Mouse (Mus musculus) CH12.LX (cell line): ENCODE data around the gene Arl4c. TPM values are rescaled to one million over a fixed set of nuclear protein-coding genes. Genes with fewer than 3 reads are reported as not detected.

Source experiments
- DNase-seq: peaks from one replicate; pipeline ENCODE4 v3.0.0-alpha.2; 2013; ENCODE audit errors: extremely low read depth
- H3K27ac ChIP-seq: 2 replicates; pipeline ENCODE4 v1.5.1; 2012; ENCODE audit warnings: low read depth, mild to moderate bottlenecking, control low read depth, moderate library complexity; ENCODE audit not compliant: insufficient read depth
- H3K27me3 ChIP-seq: replicated peaks from 2 replicates; pipeline ENCODE3; 2012; ENCODE audit warnings: inconsistent platforms
- H3K36me3 ChIP-seq, 2 experiments: replicated peaks in 1 of 2; 2 replicates each; pipeline versions ENCODE3 to v1.6.1; 2012; ENCODE audit warnings: inconsistent platforms in 1 of 2, low read length in 1 of 2, mild to moderate bottlenecking in 1 of 2, mixed read lengths in 1 of 2, moderate library complexity in 1 of 2; ENCODE audit not compliant: control insufficient read depth in 1 of 2, insufficient read depth in 1 of 2
- H3K4me1 ChIP-seq, 2 experiments: 2 replicates each; pipeline ENCODE4 v1.6.1; 2012; ENCODE audit warnings: inconsistent platforms in 1 of 2, moderate library complexity in 1 of 2; ENCODE audit not compliant: insufficient read depth in 2 of 2, control insufficient read depth in 1 of 2
- H3K4me2 ChIP-seq: 2 replicates; pipeline ENCODE4 v1.6.1; 2012; ENCODE audit warnings: low read depth, mild to moderate bottlenecking, control low read depth; ENCODE audit not compliant: poor library complexity, insufficient read depth, severe bottlenecking
- H3K4me3 ChIP-seq, 3 experiments: fragments of 150-350 bp in 1 of 3; sonication (generic) in 1 of 3; replicated peaks in 1 of 3; 2 replicates each; pipeline versions ENCODE3 to v1.5.1; 2011 to 2012; ENCODE audit warnings: low read depth in 2 of 3, low read length in 2 of 3, mild to moderate bottlenecking in 2 of 3, moderate library complexity in 2 of 3, control low read depth in 1 of 3, improper control_type of control experiment in 1 of 3, inconsistent platforms in 1 of 3, mixed read lengths in 1 of 3; ENCODE audit not compliant: poor library complexity in 1 of 3
- H3K79me2 ChIP-seq: replicated peaks from 2 replicates; pipeline ENCODE4 v1.6.1; 2012; ENCODE audit warnings: mild to moderate bottlenecking, moderate library complexity; ENCODE audit not compliant: control insufficient read depth, poor library complexity, insufficient read depth, severe bottlenecking; ENCODE audit errors: extremely low read depth
- H3K9ac ChIP-seq: 2 replicates; pipeline ENCODE4 v1.6.1; 2012; ENCODE audit warnings: low read depth, mild to moderate bottlenecking, control low read depth, moderate library complexity; ENCODE audit not compliant: insufficient read depth
- H3K9me3 ChIP-seq: replicated peaks from 2 replicates; pipeline ENCODE3; 2012; ENCODE audit warnings: low read length, inconsistent platforms, mixed read lengths
- BHLHE40 ChIP-seq: IDR thresholded peaks from 2 replicates; pipeline ENCODE4 v1.6.1; 2011; ENCODE audit warnings: mild to moderate bottlenecking, low read depth, low read length, improper control_type of control experiment
- E2F4 ChIP-seq: IDR thresholded peaks from 2 replicates; pipeline ENCODE4 v1.6.1; 2011; ENCODE audit warnings: low read depth, low read length, improper control_type of control experiment; ENCODE audit not compliant: insufficient replicate concordance
- GABPA ChIP-seq: IDR thresholded peaks from 2 replicates; pipeline ENCODE4 v1.6.1; 2012; ENCODE audit warnings: low read depth, low read length, improper control_type of control experiment, inconsistent platforms; ENCODE audit not compliant: insufficient replicate concordance
- HCFC1 ChIP-seq: IDR thresholded peaks from 2 replicates; pipeline ENCODE4 v1.6.1; 2012; ENCODE audit warnings: low read depth, mild to moderate bottlenecking, inconsistent platforms, low read length, improper control_type of control experiment
- IRF4 ChIP-seq: IDR thresholded peaks from 2 replicates; pipeline ENCODE4 v1.6.1; 2014; ENCODE audit warnings: low read depth, mild to moderate bottlenecking, inconsistent platforms, low read length, improper control_type of control experiment
- MAX ChIP-seq: IDR thresholded peaks from 2 replicates; pipeline ENCODE4 v1.6.1; 2011; ENCODE audit warnings: low read length, improper control_type of control experiment
- MAZ ChIP-seq: IDR thresholded peaks from 2 replicates; pipeline ENCODE4 v1.6.1; 2012; ENCODE audit warnings: low read depth, mild to moderate bottlenecking, inconsistent platforms, low read length, improper control_type of control experiment, moderate library complexity
- MYC ChIP-seq: IDR thresholded peaks from 2 replicates; pipeline ENCODE4 v1.6.1; 2011; ENCODE audit warnings: low read depth, mild to moderate bottlenecking, improper control_type of control experiment, low read length
- POLR2A ChIP-seq: IDR thresholded peaks from 2 replicates; pipeline ENCODE4 v1.6.1; 2011; ENCODE audit warnings: low read depth, mild to moderate bottlenecking, improper control_type of control experiment, low read length
- POLR2AphosphoS2 ChIP-seq: IDR thresholded peaks from 2 replicates; pipeline ENCODE4 v1.6.1; 2011; ENCODE audit warnings: low read depth, low read length, improper control_type of control experiment
- SIN3A ChIP-seq: IDR thresholded peaks from 2 replicates; pipeline ENCODE4 v1.6.1; 2012; ENCODE audit warnings: low read length, improper control_type of control experiment, inconsistent platforms
- TBP ChIP-seq: conservative IDR thresholded peaks from 2 replicates; pipeline ENCODE4 v1.6.1; 2011; ENCODE audit warnings: low read depth, low read length, improper control_type of control experiment
- USF1 ChIP-seq: IDR thresholded peaks from 2 replicates; pipeline ENCODE4 v1.6.1; 2014; ENCODE audit warnings: low read depth, mild to moderate bottlenecking, inconsistent platforms, low read length, improper control_type of control experiment
- USF2 ChIP-seq: conservative IDR thresholded peaks from 2 replicates; pipeline ENCODE4 v1.6.1; 2011; ENCODE audit warnings: low read depth, low read length, improper control_type of control experiment
- ZC3H11A ChIP-seq: IDR thresholded peaks from 2 replicates; pipeline ENCODE4 v1.6.1; 2012; ENCODE audit warnings: low read depth, mild to moderate bottlenecking, inconsistent platforms, low read length, improper control_type of control experiment
- ZKSCAN1 ChIP-seq: IDR thresholded peaks from 2 replicates; pipeline ENCODE4 v1.6.1; 2012; ENCODE audit warnings: low read depth, inconsistent platforms, low read length, improper control_type of control experiment, borderline replicate concordance
- ZMIZ1 ChIP-seq: IDR thresholded peaks from 2 replicates; pipeline ENCODE4 v1.6.1; 2012; ENCODE audit warnings: low read depth, mild to moderate bottlenecking, inconsistent platforms, low read length, improper control_type of control experiment
- ZNF384 ChIP-seq: IDR thresholded peaks from 2 replicates; pipeline ENCODE4 v1.6.1; 2012; ENCODE audit warnings: low read depth, low read length, improper control_type of control experiment, inconsistent platforms
- dilution Hi-C: fragments of 300-500 bp; cut with MboI; formaldehyde crosslinking; loops from 2 replicates; pipeline ENCODE4 v1.14.3; 2020; ENCODE audit warnings: low sequenced_read_pairs; ENCODE audit not compliant: extremely low pct_unique_long_range_greater_than_20kb, extremely low pct_ligation_motif_present
- in situ Hi-C: fragments of 300-500 bp; cut with MboI; formaldehyde crosslinking; loops from 3 replicates; pipeline ENCODE4 v1.14.3; 2019; ENCODE audit warnings: low sequenced_read_pairs, low pct_ligation_motif_present, low pct_unique_long_range_greater_than_20kb, mixed read lengths
- polyA plus RNA-seq: library from polyadenylated mRNA; unstranded; fragments of >175 nt; gene quantifications from 2 replicates; pipeline ENCODE4 v1.2.1, GENCODE M21; 2012; ENCODE audit warnings: low read depth; ENCODE audit not compliant: insufficient read length
- total RNA-seq, 2 experiments: library from RNA; depleted of rRNA; stranded (reverse); fragments of 300-350 nt in 1 of 2; fragments of >200 nt in 1 of 2; gene quantifications; 2 replicates each; pipeline ENCODE4 v1.2.3; 2012 to 2014

The Arl4c gene
- total and polyA plus RNA-seq, 3 experiments, result 25.8 to 33.9 (median 31.6) TPM

DNA sequence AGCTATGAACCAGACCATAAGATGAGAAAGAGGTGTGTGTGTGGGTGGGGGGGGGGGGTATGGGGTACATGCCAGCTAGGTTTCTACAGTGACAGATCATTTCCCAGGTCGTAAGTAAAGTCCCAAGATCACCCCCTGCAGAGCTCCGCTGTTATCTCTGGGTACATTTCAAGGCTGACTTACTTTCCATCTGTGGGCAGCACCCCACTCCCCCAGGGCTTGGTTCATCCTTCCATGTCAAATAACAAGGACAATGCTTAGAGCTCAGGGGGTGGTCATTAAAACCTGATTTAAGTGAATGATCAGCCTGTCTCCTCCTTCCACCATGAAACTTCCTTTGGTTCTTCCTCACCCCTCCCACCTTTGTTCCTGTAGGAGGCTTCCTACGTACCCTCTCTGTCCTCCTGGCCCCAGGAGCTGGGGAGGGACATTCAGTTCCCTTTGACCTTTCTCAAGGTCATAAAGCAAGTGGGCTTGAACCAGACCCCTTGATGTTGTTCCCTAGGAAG lies 23.7 kb downstream of the Arl4c start:
- Histone ChIP-seq H3K9ac (no peak overlapping the region), H3K27me3 (no peaks in the 10 kb centered on the region), H3K4me3 (no peak overlapping the region), H3K79me2 (no peaks in the 10 kb centered on the region), H3K4me1 (peaks cover 7 to 10% of the 10 kb centered on the region in 2 experiments; a peak in 2 of 4 replicates), H3K9me3 (peaks cover 36% of the 10 kb centered on the region), H3K27ac (no peak overlapping the region), H3K4me2 (no peak overlapping the region), H3K36me3 (no peaks in the 10 kb centered on the region)
- dilution Hi-C loops, result no loop called here
- TF ChIP-seq MAX, result no peak
- TF ChIP-seq ZMIZ1, result no peak
- no peak for TF ChIP-seq USF2
- TF ChIP-seq HCFC1, result no peak
- no peak for TF ChIP-seq POLR2AphosphoS2
- TF ChIP-seq ZNF384, result no peak
- TF ChIP-seq IRF4, result no peak
- no peak for TF ChIP-seq BHLHE40
- TF ChIP-seq MYC, result no peak
- no peak for TF ChIP-seq USF1
- no peak for TF ChIP-seq ZKSCAN1
- in situ Hi-C loops, result no loop called here
- no peak for DNase-seq

DNA sequence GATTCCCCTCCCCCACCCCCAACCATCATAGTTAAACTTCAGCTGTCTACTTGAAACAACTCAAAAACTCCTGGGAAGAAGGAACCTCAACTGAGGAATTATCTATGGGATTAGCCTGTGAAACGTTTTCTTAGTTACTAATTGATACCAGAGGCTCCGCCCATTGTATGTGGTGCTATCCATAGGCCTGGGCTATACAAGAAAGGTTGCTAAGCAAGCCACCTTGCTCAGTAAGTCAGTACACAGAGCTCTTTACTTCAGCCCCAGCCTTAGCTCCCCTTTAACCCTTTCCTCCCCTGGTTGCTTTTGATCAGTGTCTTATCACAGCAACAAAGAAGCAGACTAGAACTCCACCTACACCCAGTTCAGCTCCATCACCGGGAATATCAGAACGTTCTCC lies 31.2 kb downstream of the Arl4c start:
- Histone ChIP-seq H3K9ac (no peak overlapping the region), H3K4me3 (no peak overlapping the region), H3K36me3 (no peaks in the 10 kb centered on the region), H3K27ac (no peak overlapping the region), H3K79me2 (no peaks in the 10 kb centered on the region), H3K27me3 (no peaks in the 10 kb centered on the region), H3K4me2 (no peak overlapping the region), H3K4me1 (peaks cover 15 to 22% of the 10 kb centered on the region in 2 experiments; a peak in 2 of 4 replicates), H3K9me3 (peaks cover 24% of the 10 kb centered on the region)
- no peak for DNase-seq
- TF ChIP-seq POLR2A (no peak), E2F4 (no peak), GABPA (no peak), ZC3H11A (no peak), SIN3A (no peak), MAZ (no peak), IRF4 (no peak), TBP (no peak), USF1 (no peak), HCFC1 (no peak)
- dilution Hi-C loops, result no loop called here
- in situ Hi-C loops, result no loop called here
